Mouse (Mus musculus) spleen, adult 2 months (tissue): Measurements from ENCODE around the gene Ptms. TPM values are rescaled to one million over a fixed set of nuclear protein-coding genes. Genes with fewer than 3 reads are reported as not detected.

Experiments used
- DNase-seq, 2 experiments: peaks; one replicate each; pipeline versions ENCODE4 v3.0.0 to v3.0.0-alpha.2; 2012 to 2021; ENCODE audit warnings: low spot score in 2 of 2, low read depth in 1 of 2
- H3K27ac ChIP-seq: fragments of 200-500 bp; 2 replicates; pipeline ENCODE4 v1.5.1; 2012; ENCODE audit warnings: low read length, inconsistent platforms; ENCODE audit not compliant: insufficient read depth
- H3K27me3 ChIP-seq: fragments of 200-500 bp; 2 replicates; pipeline ENCODE4 v1.6.1; 2012; ENCODE audit warnings: mild to moderate bottlenecking, moderate library complexity, low read length, inconsistent platforms; ENCODE audit not compliant: control insufficient read depth, insufficient read depth
- H3K36me3 ChIP-seq: fragments of 200-500 bp; 2 replicates; pipeline ENCODE4 v1.6.1; 2012; ENCODE audit warnings: mild to moderate bottlenecking, low read length, inconsistent platforms; ENCODE audit not compliant: control insufficient read depth, insufficient read depth
- H3K4me1 ChIP-seq: fragments of 200-500 bp; 2 replicates; pipeline ENCODE4 v1.6.1; 2011; ENCODE audit warnings: inconsistent platforms; ENCODE audit not compliant: control insufficient read depth, insufficient read depth, insufficient read length
- H3K4me3 ChIP-seq: fragments of 200-500 bp; 2 replicates; pipeline ENCODE4 v1.5.1; 2011; ENCODE audit warnings: mild to moderate bottlenecking, inconsistent platforms; ENCODE audit not compliant: insufficient read depth, insufficient read length; ENCODE audit errors: extremely low read depth
- CTCF ChIP-seq: fragments of 200-500 bp; IDR thresholded peaks from 2 replicates; pipeline ENCODE4 v1.5.1; 2011; ENCODE audit warnings: mild to moderate bottlenecking, inconsistent platforms; ENCODE audit not compliant: insufficient read depth, insufficient read length, insufficient replicate concordance; ENCODE audit errors: extremely low read depth
- POLR2A ChIP-seq: fragments of 200-500 bp; IDR thresholded peaks from 2 replicates; pipeline ENCODE4 v1.6.1; 2011; ENCODE audit warnings: low read depth, low read length, inconsistent platforms
- WGBS: fragments of 180-500 bp; shearing (Covaris S2); methylation state at CpG from one replicate; pipeline ENCODE4 v1.1.7; 2018; 5-methylcytosine and 5-hydroxymethylcytosine counted together
- polyA plus RNA-seq: library from polyadenylated mRNA; depleted of rRNA; stranded (reverse); fragments of >200 nt; gene quantifications from 2 replicates; pipeline ENCODE4 v1.2.3, GENCODE M21; 2012; rRNA removed

Ptms gene
- polyA plus RNA-seq, 1 experiment = 450 TPM

DNA sequence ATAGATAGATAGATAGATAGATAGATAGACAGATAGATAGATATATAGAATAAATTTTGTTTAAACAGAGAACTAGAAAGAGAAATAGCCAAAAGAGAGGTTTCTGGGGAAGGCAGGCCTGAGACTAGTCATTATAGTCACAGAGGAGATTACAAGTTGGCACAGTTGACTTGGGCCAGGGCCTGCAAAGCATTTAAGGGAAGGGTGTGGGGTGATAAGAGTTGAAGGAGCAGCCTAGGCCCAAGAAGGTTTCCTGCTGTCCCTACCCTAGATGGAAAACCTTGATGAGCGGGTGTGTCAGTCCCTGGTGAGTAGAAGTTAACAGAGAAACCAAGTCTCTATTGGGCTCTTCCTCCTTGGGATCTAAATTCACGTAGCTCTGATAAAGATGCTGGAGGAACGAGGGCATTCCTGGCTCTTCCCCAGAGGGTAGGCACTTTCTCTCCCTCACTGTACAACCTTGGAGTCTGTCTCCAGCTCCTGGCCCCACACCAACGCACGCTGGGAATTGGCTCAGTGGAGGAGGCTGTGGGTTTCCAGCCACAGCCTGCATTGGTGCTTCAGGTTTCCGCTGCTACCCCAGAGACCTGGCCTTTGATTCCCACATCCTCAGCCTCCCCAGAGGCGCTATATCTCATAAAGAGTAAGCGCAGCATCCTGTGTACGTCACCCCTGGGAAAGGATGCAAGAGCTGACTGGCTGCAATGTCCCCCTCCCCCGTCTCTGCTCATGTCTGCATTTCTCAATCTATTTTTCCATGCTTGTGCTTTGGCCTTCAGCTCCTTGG, 35.0 kb downstream of the Ptms start:
- 42% methylated on average over 10 of the region's 10 CpGs for WGBS
- no peaks in the 10 kb centered on the region for H3K36me3 ChIP-seq
- peak overlapping the region; percentile 14; the same call in 1 of the 2 replicates for H3K4me3 ChIP-seq
- H3K27ac ChIP-seq = peak overlapping the region; percentile 41
- H3K27me3 ChIP-seq = no peaks in the 10 kb centered on the region
- no peak for DNase-seq
- TF ChIP-seq CTCF (no peak), POLR2A (no peak)
- H3K4me1 ChIP-seq = peaks cover 3% of the 10 kb centered on the region; the same call in 1 of the 2 replicates

DNA sequence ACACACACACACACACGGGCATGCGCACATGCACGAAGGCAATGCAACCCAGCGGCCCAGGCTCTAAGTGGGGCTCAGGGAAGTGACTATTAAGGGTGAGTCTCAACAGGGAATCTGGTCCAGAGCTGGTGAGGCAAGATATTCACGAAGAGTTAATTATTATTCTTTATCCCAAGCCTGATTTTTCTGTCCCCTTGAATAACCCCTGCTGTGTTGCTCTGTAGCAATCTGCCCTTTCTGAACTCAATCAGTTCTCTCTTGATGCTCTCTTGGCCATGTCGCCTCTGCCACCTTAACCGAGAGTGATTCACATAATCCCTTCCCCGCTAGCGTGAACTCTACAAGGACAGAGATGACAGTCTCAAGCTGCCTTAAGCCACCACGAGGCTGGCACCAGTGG, 36.6 kb downstream of the Ptms start:
- WGBS = 86% methylated on average over 10 of the region's 10 CpGs
- no peak overlapping the region for H3K27ac ChIP-seq
- peaks cover 3% of the 10 kb centered on the region; the same call in 1 of the 2 replicates for H3K4me1 ChIP-seq
- H3K4me3 ChIP-seq = no peak overlapping the region
- no peaks in the 10 kb centered on the region for H3K36me3 ChIP-seq
- H3K27me3 ChIP-seq = no peaks in the 10 kb centered on the region
- no peak for TF ChIP-seq POLR2A
- no peak for TF ChIP-seq CTCF
- DNase-seq = no peak

DNA sequence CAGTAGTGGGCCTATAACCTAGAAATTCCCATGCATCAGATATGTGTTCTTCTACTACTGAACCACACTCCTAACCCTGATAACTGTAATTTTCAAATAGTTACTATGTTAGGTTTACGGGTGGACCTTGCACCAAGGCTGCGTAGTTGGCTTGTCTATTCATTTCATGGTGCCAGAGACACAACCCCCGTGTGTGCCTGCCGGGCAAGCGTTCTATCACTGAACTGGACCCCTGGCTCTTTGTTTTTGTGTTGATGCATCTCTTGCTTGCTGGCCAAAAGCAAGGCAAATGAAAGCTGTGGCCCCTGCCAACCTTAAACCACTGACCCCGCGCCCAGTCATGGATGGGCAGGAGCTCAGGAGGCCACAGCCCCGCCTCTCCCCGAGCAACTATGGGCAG, 38.1 kb downstream of the Ptms start:
- DNase-seq = no peak
- Histone ChIP-seq H3K36me3 (no peaks in the 10 kb centered on the region), H3K4me1 (peaks cover 3% of the 10 kb centered on the region; the same call in 1 of the 2 replicates), H3K27me3 (no peaks in the 10 kb centered on the region), H3K4me3 (no peak overlapping the region), H3K27ac (no peak overlapping the region)
- 91% methylated on average over 9 of the region's 9 CpGs for WGBS
- no peak for TF ChIP-seq CTCF
- no peak for TF ChIP-seq POLR2A

DNA sequence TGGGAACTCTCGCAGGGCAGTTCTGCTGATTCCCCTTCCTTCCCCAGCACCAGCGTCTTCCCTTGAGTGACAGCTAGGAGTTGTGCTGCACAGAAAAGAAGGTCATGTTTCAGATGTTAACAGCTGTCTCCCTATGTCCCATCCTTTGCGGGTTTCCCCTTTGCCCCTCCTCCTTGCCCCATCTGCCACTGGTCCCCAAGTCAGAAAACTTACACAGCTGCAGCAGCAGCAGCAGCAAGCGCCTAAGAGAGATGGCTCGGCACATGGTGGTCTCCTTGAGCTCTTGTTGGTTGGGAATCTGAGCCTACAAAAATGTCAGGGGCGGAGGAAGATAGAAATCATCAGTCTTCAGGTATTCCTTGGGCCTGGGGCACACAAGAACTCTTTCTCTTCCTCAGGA, 40.5 kb downstream of the Ptms start:
- Histone ChIP-seq H3K4me1 (no peaks in the 10 kb centered on the region), H3K36me3 (no peaks in the 10 kb centered on the region), H3K27me3 (no peaks in the 10 kb centered on the region), H3K4me3 (no peak overlapping the region), H3K27ac (no peak overlapping the region)
- TF ChIP-seq CTCF (no peak), POLR2A (no peak)
- WGBS = 59% methylated on average over 6 of the region's 6 CpGs
- no peak for DNase-seq

DNA sequence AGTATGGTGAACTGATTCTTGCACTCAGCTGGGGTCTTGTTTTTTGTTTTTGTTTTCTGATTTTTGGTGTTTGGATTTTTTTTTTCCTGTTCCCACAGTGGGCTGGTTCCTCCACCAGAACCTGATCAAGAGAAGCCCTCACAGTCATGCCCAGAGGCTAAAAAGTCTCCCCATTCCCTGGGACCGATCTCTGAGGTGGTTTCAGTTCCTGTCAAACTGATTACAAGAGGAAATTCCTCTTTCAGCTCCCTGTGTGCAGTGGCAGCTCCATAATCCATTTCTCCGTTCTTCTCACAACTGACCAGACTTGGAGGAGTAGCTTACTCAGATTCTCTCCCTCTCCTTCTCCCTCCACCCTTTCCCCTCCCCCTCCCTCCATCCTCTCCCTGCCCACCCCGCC, 45.6 kb downstream of the Ptms start:
- WGBS = 37% methylated on average over 2 of the region's 3 CpGs
- no peak overlapping the region for H3K27ac ChIP-seq
- no peak for DNase-seq

DNA sequence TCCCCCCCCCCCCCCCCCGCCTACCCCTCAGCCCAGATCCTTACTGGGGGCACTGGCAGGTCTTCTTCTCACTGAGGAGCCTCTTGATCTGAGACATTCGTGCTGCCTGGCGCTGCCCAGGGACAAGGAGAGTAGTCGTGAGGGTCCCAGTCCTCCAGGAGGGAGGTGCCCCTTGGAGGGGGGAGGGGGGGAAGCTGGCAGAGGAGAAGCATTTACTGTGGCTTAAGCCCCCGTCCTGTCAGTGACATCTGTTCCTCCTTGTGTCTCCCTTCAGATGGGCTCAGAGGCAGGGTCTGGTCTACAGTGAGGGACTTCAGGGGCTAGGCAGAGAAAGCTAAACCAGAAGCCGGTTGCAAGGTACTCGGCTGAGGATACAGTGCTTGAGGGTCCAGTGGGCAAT, 53.3 kb downstream of the Ptms start:
- Histone ChIP-seq H3K36me3 (no peaks in the 10 kb centered on the region), H3K27me3 (peaks cover 9% of the 10 kb centered on the region), H3K27ac (no peak overlapping the region), H3K4me3 (no peak overlapping the region), H3K4me1 (peaks cover 5% of the 10 kb centered on the region; the same call in 1 of the 2 replicates)
- DNase-seq = no peak
- 83% methylated on average over 7 of the region's 7 CpGs for WGBS
- no peak for TF ChIP-seq CTCF
- no peak for TF ChIP-seq POLR2A

More for the DNA sequence above, 45.6 kb downstream of the Ptms start:
- Histone ChIP-seq H3K4me1 (no peaks in the 10 kb centered on the region), H3K4me3 (no peak overlapping the region), H3K36me3 (no peaks in the 10 kb centered on the region), H3K27me3 (no peaks in the 10 kb centered on the region)
- TF ChIP-seq POLR2A (no peak), CTCF (no peak)

DNA sequence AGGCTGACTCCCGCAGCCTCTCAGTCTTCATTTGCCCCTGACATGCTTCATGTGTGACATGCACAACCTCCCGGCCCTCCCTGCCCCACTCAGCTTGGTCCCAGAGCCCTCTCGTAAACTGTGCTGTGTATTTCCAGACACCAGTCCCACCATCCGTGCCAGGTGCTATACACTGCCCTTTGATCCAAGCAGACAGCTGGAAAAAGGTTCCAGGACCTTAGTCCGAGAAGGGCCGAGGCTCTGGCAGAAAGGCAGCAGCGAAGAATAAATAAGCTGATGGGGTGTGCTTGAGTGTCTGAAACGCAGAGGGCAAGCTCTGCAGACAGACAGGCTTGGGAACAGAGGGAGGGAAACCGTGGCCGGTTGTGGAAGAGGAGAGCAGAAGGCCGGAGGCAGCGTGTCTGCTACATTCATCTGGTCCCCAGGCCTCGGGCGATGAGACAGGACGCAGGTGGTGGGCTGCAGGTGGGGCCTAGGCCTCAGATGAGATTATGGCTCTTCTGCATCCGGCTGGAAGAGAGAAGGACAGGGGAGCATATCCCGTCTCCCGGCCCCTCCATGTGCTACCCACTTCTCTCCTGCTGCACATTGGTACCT, 54.0 kb downstream of the Ptms start:
- TF ChIP-seq POLR2A (no peak), CTCF (no peak)
- Histone ChIP-seq H3K27ac (no peak overlapping the region), H3K36me3 (no peaks in the 10 kb centered on the region), H3K4me3 (no peak overlapping the region), H3K4me1 (peaks cover 5% of the 10 kb centered on the region; the same call in 1 of the 2 replicates), H3K27me3 (peaks cover 9% of the 10 kb centered on the region)
- no peak for DNase-seq
- WGBS = 90% methylated on average over 18 of the region's 18 CpGs

Other genes with a start within 250 kb of the Ptms start
- 46.2 and 47.9 TPM in 2 replicates for gene Emg1, start 207.9 kb downstream of the Ptms start, polyA plus RNA-seq
- 96.5 and 103 TPM in 2 replicates for gene Phb2, start 207.8 kb downstream of the Ptms start, polyA plus RNA-seq
- 281 and 332 TPM in 2 replicates for gene Ptpn6, start 181.4 kb downstream of the Ptms start, polyA plus RNA-seq
- 209 and 225 TPM in 2 replicates for gene Grcc10, start 178.7 kb downstream of the Ptms start, polyA plus RNA-seq
- gene Gm45234, start 164.1 kb downstream of the Ptms start, polyA plus RNA-seq = not detected in 2 replicates
- gene Atn1, start 163.6 kb downstream of the Ptms start, polyA plus RNA-seq = 37.4 and 41.3 TPM in 2 replicates
- gene Eno2, start 150.4 kb downstream of the Ptms start, polyA plus RNA-seq = 2.9 and 3.2 TPM in 2 replicates
- 1.2 and 1.8 TPM in 2 replicates for gene Lrrc23, start 140.4 kb downstream of the Ptms start, polyA plus RNA-seq
- gene Spsb2, start 111.4 kb downstream of the Ptms start, polyA plus RNA-seq = 10.3 and 13.5 TPM in 2 replicates
- 74.7 and 89.3 TPM in 2 replicates for gene Tpi1, start 105.8 kb downstream of the Ptms start, polyA plus RNA-seq
- gene Usp5, start 90.6 kb downstream of the Ptms start, polyA plus RNA-seq = 53.8 and 65.3 TPM in 2 replicates
- 30.4 and 39.0 TPM in 2 replicates for gene Cdca3, start 90.6 kb downstream of the Ptms start, polyA plus RNA-seq
- gene Gnb3, start 79.8 kb downstream of the Ptms start, polyA plus RNA-seq = 0.13 and 0.37 TPM in 2 replicates
- gene P3h3, start 62.4 kb downstream of the Ptms start, polyA plus RNA-seq = 9.3 and 10.8 TPM in 2 replicates
- 2.7 and 3.0 TPM in 2 replicates for gene Gpr162, start 56.1 kb downstream of the Ptms start, polyA plus RNA-seq
- 34.2 and 35.9 TPM in 2 replicates for gene Cd4, start 31.9 kb downstream of the Ptms start, polyA plus RNA-seq
- gene Lag3, start 8.4 kb downstream of the Ptms start, polyA plus RNA-seq = 10.9 and 18.2 TPM in 2 replicates
- 125 and 140 TPM in 2 replicates for gene Mlf2, start 11.3 kb upstream of the Ptms start, polyA plus RNA-seq
- gene Cops7a, start 45.4 kb upstream of the Ptms start, polyA plus RNA-seq = 106 and 116 TPM in 2 replicates
- gene Pianp, start 76.6 kb upstream of the Ptms start, polyA plus RNA-seq = 3.4 and 5.4 TPM in 2 replicates
- 52.2 and 54.3 TPM in 2 replicates for gene Zfp384, start 89.0 kb upstream of the Ptms start, polyA plus RNA-seq
- gene Ing4, start 119.7 kb upstream of the Ptms start, polyA plus RNA-seq = 31.8 and 36.2 TPM in 2 replicates
- 34.4 and 35.8 TPM in 2 replicates for gene Acrbp, start 129.6 kb upstream of the Ptms start, polyA plus RNA-seq
- gene Lpar5, start 147.8 kb upstream of the Ptms start, polyA plus RNA-seq = 62.1 and 64.3 TPM in 2 replicates
- 87.4 and 196 TPM in 2 replicates for gene Chd4, start 175.9 kb upstream of the Ptms start, polyA plus RNA-seq
- gene Nop2, start 211.8 kb upstream of the Ptms start, polyA plus RNA-seq = 14.0 and 16.2 TPM in 2 replicates
- gene Iffo1, start 225.1 kb upstream of the Ptms start, polyA plus RNA-seq = 58.0 and 66.8 TPM in 2 replicates
- gene Gapdh, start 246.4 kb upstream of the Ptms start, polyA plus RNA-seq = 1,160 and 1,333 TPM in 2 replicates